Mouse (Mus musculus) naive thymus-derived CD4-positive, alpha-beta T cell, adult 5 months (primary cell): Measurements from ENCODE around the gene Pifo. TPM values are rescaled to one million over a fixed set of nuclear protein-coding genes. Genes with fewer than 3 reads are reported as not detected.

Experiments
- polyA plus RNA-seq: library from polyadenylated mRNA; unstranded; fragments of 100-300 nt; shearing (Covaris generic); gene quantifications from one replicate; pipeline ENCODE4 v1.2.1, GENCODE M21; 2017

The Pifo gene
- polyA plus RNA-seq, result 3.4 TPM

DNA sequence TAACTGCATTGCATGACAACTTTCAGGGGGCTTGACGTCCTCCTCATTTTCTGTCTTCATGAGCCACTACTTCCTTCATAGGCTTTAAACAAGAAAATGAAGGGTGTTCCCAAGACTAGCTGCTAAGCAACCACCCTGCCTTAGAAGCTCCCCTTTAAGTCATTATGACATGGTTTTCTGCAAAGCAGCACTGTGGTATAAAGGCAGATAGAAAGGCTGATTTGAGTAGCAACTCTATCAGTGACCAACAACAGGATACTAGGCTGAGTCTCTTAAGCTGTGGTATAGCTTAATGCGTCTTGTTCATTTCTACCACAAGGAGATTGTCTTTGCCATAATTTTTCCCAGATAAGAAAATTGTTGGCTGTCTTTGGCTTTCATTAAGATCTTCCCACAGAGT lies at the start of gene Pifo:
Gene Pifo, minus strand, starts transcription at position 101 of the 400 bp plus-strand sequence.

DNA sequence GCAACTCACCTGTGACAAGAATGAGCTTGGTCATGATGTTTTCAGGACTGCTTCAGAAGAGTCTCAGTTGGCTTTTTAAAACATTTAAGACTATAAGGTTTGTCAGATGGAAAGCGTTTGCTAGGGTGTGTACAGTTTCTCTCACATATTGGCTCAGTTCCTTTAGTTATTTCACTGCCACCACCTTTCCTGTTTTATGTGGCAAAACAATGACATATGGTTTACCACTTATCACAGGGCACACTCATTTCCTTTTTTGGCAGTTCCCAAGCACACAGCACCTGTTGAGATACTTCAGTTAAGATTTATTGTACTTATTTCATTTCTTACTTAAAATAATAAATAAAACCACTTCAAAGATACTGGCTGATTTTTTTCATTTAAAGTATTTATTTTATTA lies 18.3 kb upstream of the Pifo start, which contains the start of gene Chil5:
Gene Chil5, minus strand, starts transcription at position 34 of the 400 bp plus-strand sequence.

DNA sequence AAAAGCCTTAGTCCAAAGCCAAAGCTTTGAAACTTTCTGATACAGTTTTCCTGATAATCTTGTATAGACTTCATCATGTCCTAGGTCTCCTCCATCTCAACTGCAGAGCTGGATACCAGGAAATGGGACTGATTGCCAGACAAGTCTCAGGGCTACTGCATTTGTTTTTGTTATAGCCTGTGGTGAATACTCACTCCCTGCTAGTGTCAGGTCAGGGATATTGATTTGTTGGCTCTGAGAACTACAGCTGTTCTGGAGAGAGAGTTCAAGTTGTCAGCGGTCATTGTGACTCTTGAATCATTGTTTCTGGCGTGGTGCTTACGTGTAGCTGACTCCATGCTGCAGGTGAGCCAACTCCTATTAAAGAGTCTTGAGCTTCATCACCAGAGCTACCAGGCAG lies 41.0 kb downstream of the Pifo start, which contains the start of gene Ovgp1:
Gene Ovgp1, plus strand, starts transcription at position 301 of the 400 bp plus-strand sequence.

DNA sequence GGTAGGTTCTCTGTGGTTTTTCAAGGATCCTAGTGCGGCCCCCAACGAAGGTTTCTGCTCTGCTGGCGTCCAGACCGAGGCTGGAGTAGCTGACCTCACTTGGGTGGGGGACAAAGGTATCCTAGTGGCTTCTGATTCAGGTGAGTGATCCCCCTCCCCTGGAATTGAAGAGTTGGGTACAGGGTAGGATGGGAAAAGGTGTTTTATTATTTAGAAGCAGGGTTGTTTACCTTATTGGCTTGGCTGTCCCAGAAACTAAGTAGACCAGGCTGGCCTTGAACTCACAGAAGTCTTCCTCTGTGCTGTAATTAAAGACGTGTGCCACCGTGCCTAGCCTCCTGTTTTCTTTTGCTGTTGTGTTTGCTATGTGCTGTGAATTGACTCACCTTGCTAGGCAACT lies 54.4 kb downstream of the Pifo start, which contains the start of gene Atp5f1:
Gene Atp5f1, minus strand, starts transcription at position 101 of the 400 bp plus-strand sequence.

DNA sequence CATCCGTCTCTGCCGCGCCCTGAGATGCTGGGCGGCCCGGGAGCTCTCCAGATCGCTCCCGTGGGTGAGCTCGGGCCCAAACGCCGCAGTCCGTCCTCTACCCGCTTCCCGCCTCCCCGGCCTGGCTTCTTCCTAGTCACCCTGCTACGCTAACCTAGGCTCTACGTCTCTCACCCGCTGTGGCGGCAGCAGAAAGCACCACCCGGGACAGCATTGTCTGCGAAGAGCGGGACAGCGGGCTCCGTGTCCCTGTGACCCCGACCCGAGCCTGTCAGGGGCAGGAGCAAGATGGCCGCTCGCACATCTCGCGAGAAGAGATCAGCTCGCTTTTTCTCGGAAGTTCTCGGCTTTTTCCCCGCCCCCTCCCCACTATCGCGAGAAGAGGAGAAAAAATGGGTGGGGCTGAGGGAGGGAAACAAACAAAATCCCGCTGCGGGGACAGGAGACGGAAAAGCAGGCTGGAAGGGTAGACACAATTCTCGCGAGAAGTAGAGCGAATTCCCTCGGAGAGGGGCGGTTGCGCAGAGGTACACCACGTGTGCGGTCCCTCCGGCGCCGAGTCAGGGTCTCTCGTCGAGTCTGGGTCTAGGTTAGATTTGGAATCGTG lies 55.4 kb downstream of the Pifo start, which contains the start of gene Wdr77:
Gene Wdr77, plus strand, starts transcription at position 396 of the 607 bp plus-strand sequence.

Other genes starting within 250 kb of the Pifo start
- gene Rap1a, start 213.3 kb downstream of the Pifo start, polyA plus RNA-seq, result 181 TPM
- not detected for gene Adora3, start 143.8 kb downstream of the Pifo start, polyA plus RNA-seq
- not detected for gene Tmigd3, start 143.7 kb downstream of the Pifo start, polyA plus RNA-seq
- 0.42 TPM for gene I830077J02Rik, start 82.0 kb downstream of the Pifo start, polyA plus RNA-seq
- 67.8 TPM for gene Wdr77, start 55.3 kb downstream of the Pifo start, polyA plus RNA-seq
- gene Atp5f1, start 54.5 kb downstream of the Pifo start, polyA plus RNA-seq, result 262 TPM
- gene Ovgp1, start 40.9 kb downstream of the Pifo start, polyA plus RNA-seq, result 16.2 TPM
- gene Chil5, start 18.2 kb upstream of the Pifo start, polyA plus RNA-seq, result 5.0 TPM
- gene Chia1, start 98.6 kb upstream of the Pifo start, polyA plus RNA-seq, result not detected
- gene Chil3, start 152.9 kb upstream of the Pifo start, polyA plus RNA-seq, result not detected
- not detected for gene Chil4, start 204.9 kb upstream of the Pifo start, polyA plus RNA-seq